Mouse (Mus musculus) CH12.LX (cell line): ENCODE measurements around the gene Vwa5b1.

ENCODE experiments used
- CTCF ChIP-seq, 2 experiments: IDR thresholded peaks in 1 of 2; conservative IDR thresholded peaks in 1 of 2; 2 replicates each; pipeline ENCODE4 v1.5.1; 2011 to 2012; ENCODE audit warnings: low read depth in 2 of 2, low read length in 2 of 2, improper control_type of control experiment in 1 of 2, inconsistent platforms in 1 of 2, mild to moderate bottlenecking in 1 of 2, moderate library complexity in 1 of 2
- UBTF ChIP-seq: IDR thresholded peaks from 2 replicates; pipeline ENCODE4 v1.6.1; 2012; ENCODE audit warnings: low read depth, mild to moderate bottlenecking, inconsistent platforms, low read length, improper control_type of control experiment, moderate library complexity

DNA sequence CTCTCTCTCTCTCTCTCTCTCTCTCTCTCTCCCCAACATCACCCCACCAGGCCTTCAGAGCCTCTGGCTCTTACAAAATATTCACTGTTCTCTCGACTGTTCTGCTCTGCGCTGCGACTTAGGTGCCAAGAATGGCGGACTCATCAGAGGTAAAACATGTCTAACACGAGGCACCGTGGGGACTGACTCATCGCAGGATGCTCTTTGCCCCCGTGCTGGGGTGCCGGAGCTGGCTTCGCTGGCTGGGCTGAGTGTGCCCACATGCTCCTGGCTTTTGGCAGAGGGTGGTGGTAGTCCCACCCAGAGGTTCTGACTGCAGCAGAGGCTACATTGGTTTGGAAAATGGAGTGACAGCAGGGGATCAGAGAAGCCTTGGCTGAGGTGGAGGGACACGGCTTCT, 89.4 kb downstream of the Vwa5b1 start:
- TF ChIP-seq UBTF: no peak
- no peak for TF ChIP-seq CTCF (conservative IDR thresholded peaks at IDR 0.05 in 1 of 2, IDR thresholded peaks at IDR 0.05 in 1 of 2; ENCODE audit: low read depth in 2 of 2, low read length in 2 of 2)
